Mouse (Mus musculus) intestine, embryonic 14.5 days (tissue): ENCODE results near the gene Taf1c. TPM values are rescaled to one million over a fixed set of nuclear protein-coding genes. Genes with fewer than 3 reads are reported as not detected.
A peak's percentile ranks its signal among the peaks of the same experiment; 100 is the strongest.

Experiments used
- ATAC-seq: fragments of 200-750 bp; cut with Nextera tagmentation; replicated peaks from 2 replicates; pipeline ENCODE4 v1.8.0; 2017; ENCODE audit warnings: low read depth, moderate number of reproducible peaks, moderate TSS enrichment, moderate library complexity; ENCODE audit not compliant: low FRiP score, low TSS enrichment
- DNase-seq: peaks from one replicate; pipeline ENCODE4 v3.0.0-alpha.2; 2018; ENCODE audit warnings: low spot score
- H3K27ac ChIP-seq: fragments of 300-500 bp; sonication (generic); 2 replicates; pipeline ENCODE4 v1.5.1; 2014; ENCODE audit warnings: low read depth, mild to moderate bottlenecking, control low read depth
- H3K27me3 ChIP-seq: fragments of 300-500 bp; sonication (generic); replicated peaks from 2 replicates; pipeline ENCODE4 v1.6.1; 2014; ENCODE audit warnings: low read length, control low read depth; ENCODE audit not compliant: control insufficient read depth, insufficient read depth
- H3K36me3 ChIP-seq: fragments of 300-500 bp; sonication (generic); 2 replicates; pipeline ENCODE4 v1.6.1; 2014; ENCODE audit warnings: low read length, control low read depth; ENCODE audit not compliant: control insufficient read depth, insufficient read depth
- H3K4me1 ChIP-seq: fragments of 300-500 bp; sonication (generic); replicated peaks from 2 replicates; pipeline ENCODE4 v1.6.1; 2014; ENCODE audit warnings: low read length, control low read depth, mixed read lengths; ENCODE audit not compliant: control insufficient read depth, insufficient read depth
- H3K4me2 ChIP-seq: fragments of 300-500 bp; sonication (generic); 2 replicates; pipeline ENCODE4 v1.6.1; 2014; ENCODE audit warnings: low read length
- H3K4me3 ChIP-seq: fragments of 300-500 bp; sonication (generic); 2 replicates; pipeline ENCODE4 v1.5.1; 2014; ENCODE audit warnings: low read depth, low read length, control low read depth, mixed read lengths
- H3K9ac ChIP-seq: fragments of 300-500 bp; sonication (generic); 2 replicates; pipeline ENCODE4 v1.6.1; 2014; ENCODE audit warnings: mild to moderate bottlenecking, low read length
- H3K9me3 ChIP-seq: fragments of 300-500 bp; sonication (generic); 2 replicates; pipeline ENCODE4 v1.6.1; 2016; ENCODE audit warnings: low read length, control low read depth; ENCODE audit not compliant: control insufficient read depth
- WGBS: fragments of 180-500 bp; shearing (Covaris S2); extraction: QIAGEN DNeasy Blood & Tissue Kit; methylation state at CpG from one replicate; pipeline ENCODE4 v1.1.7; 2014; 5-methylcytosine and 5-hydroxymethylcytosine counted together
- polyA plus RNA-seq: library from polyadenylated mRNA; unstranded; fragments of >200 nt; fragmentation: Nextera tagmentation; extraction: Ambion mirVana; gene quantifications from 2 replicates; pipeline ENCODE4 v1.2.1, GENCODE M21; 2014

Taf1c gene
- polyA plus RNA-seq, 1 experiment from 2014 or later: 12.6 TPM

DNA sequence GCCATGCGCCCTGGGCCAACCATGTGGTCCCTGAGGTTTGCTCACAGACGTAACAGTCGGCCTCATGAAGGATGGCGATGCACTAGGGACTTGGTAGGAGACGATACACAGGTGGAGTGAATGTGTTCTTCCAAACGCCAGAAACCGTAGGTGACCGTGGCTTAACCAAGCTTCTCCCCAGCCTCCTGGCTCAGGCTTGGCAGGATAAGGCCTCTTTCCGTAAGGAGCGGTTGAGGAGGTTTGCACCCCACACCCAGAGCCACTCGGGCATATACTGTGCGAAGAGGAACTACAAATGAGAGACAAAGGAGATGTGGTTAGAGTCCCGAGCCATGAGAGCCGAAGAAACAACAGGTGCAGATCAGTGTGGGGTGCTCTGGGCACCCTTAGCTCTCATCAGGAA lies 41.2 kb downstream of the Taf1c start:
- no peak for DNase-seq
- Histone ChIP-seq H3K4me3 (no peak overlapping the region), H3K36me3 (peaks cover 44% of the 10 kb centered on the region), H3K9me3 (no peaks in the 10 kb centered on the region), H3K4me2 (no peak overlapping the region), H3K4me1 (0 out of 2 replicates have a peak, but pooled peaks cover 5% of the 10 kb centered on the region), H3K27ac (no peak overlapping the region), H3K27me3 (no peaks in the 10 kb centered on the region), H3K9ac (no peak overlapping the region)
- WGBS: 90% methylated on average over 14 of the region's 14 CpGs
- no peak for ATAC-seq

DNA sequence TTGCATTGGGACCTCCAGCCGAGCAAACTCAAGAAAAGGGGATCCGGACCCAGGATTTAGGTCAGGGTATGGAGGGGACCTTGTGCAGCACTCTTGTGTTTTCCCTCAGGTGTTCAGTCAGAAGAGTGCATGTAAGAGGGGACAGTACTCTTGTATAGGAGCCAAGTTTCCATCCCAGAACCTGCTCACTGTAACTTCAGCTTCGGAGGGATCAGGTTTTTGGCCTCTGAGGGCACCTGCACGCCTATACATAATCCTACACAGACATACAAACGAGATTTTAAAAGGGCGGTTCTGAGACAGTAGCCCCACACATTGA lies 45.7 kb downstream of the Taf1c start:
- H3K9ac ChIP-seq: no peak overlapping the region
- 94% methylated on average over 6 of the region's 6 CpGs for WGBS

DNA sequence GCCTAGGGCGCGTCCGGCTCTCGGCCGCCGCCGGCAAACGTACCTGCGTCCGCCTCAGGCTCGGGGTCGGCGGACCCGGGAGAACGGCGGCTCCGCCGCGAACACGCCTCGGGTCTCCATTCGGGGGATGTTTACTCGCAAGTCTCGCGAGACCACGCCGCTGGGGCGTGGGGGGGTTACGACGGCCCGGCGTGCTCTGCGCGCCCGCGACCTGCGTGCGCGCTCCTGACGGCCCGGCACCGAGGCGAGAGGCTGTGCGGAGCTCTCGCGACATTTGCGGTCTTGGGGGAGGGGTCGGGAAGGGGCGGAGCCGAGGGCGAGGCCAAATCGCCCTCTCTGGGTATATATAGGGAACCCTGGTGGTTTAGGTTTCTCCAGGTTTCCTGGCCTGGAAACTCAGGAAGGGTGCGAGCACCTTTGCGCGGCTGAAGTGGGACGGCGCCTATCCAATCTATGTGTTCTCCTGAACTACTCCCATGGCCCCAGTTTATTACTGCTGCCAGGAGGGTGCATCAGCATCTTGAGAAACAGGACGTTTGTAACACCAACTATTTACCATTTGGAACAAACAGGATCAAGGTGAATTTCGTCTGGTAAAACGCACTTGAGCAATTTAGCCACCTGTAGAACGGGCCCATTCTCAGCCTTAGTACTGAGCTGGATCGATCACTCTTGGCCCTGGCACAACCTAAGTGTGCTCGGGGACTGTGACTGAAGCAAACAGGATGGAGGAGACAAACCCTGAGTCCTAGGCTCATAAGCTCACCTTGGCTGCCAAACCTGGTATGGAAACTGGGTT lies 46.2 kb downstream of the Taf1c start, which contains the start of gene Mbtps1:
Gene Mbtps1 (minus strand): TSS at position 133 of the 799 bp plus-strand sequence.
- H3K9me3 ChIP-seq: no peaks in the 10 kb centered on the region
- ATAC-seq (peak; percentile 94), DNase-seq (peak; percentile 100)
- H3K4me1 ChIP-seq: peaks cover 18% of the 10 kb centered on the region
- H3K36me3 ChIP-seq: peaks cover 16% of the 10 kb centered on the region
- H3K9ac ChIP-seq: peak within 1 kb of the TSS; percentile 88
- H3K27me3 ChIP-seq: no peaks in the 10 kb centered on the region
- 6% methylated on average over 58 of the region's 63 CpGs for WGBS
- peak within 1 kb of the TSS; percentile 85 for H3K27ac ChIP-seq
- H3K4me3 ChIP-seq: peak within 1 kb of the TSS; percentile 71
- peak within 1 kb of the TSS; percentile 85 for H3K4me2 ChIP-seq

More for the DNA sequence above, 45.7 kb downstream of the Taf1c start:
- Histone ChIP-seq H3K4me1 (peaks cover 18% of the 10 kb centered on the region), H3K27me3 (no peaks in the 10 kb centered on the region), H3K4me3 (no peak overlapping the region), H3K27ac (peak overlapping the region; percentile 44; the same call in 1 of the 2 replicates), H3K4me2 (peak overlapping the region; percentile 59), H3K36me3 (peaks cover 21% of the 10 kb centered on the region), H3K9me3 (no peaks in the 10 kb centered on the region)
- DNase-seq: no peak
- ATAC-seq: no peak

DNA sequence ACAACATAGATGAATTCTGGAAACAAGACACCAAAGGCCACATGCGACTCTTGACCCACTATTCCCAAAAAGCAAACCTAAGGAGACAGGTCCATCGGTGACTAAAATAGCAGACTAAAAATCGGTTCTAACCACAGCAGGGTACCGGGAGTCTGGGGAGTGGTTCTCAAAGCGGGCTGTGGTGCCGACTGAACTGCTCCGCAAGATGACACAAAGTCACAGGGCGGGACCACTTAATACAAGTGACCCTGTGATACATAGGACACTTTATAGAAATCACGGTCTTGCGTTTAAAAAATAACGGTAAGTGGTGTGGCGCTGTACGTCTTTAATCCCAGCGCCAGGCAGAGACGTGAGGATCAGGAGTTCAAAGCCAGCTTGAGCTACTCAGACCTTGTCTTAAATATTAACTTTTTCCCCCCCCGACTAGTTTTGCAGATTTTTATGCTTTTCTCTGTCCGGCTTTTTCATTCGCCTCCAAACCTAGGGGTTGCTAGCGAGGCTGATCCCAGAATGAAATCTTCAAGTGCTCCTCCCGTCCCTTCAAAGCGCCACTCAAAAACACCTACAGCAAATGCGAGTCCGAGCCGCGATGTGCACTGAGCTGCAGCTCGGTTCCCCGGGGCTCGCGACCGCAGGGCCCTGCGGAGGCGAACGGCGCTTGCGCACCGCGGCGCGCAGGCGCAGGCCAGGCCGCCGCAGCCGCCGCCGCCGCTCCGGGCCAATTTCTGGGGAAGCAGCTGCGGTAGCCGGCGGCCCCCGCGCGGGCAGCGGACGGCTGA lies 47.0 kb downstream of the Taf1c start:
- peak; percentile 92 for ATAC-seq
- Histone ChIP-seq H3K27me3 (no peaks in the 10 kb centered on the region), H3K9me3 (no peaks in the 10 kb centered on the region), H3K4me3 (peak overlapping the region; percentile 71), H3K4me2 (peak overlapping the region; percentile 85), H3K4me1 (peaks cover 22% of the 10 kb centered on the region), H3K27ac (peak overlapping the region; percentile 85), H3K9ac (peak overlapping the region; percentile 88), H3K36me3 (peaks cover 8% of the 10 kb centered on the region)
- peak; percentile 60 for DNase-seq
- WGBS: 1% methylated on average over 55 of the region's 55 CpGs

DNA sequence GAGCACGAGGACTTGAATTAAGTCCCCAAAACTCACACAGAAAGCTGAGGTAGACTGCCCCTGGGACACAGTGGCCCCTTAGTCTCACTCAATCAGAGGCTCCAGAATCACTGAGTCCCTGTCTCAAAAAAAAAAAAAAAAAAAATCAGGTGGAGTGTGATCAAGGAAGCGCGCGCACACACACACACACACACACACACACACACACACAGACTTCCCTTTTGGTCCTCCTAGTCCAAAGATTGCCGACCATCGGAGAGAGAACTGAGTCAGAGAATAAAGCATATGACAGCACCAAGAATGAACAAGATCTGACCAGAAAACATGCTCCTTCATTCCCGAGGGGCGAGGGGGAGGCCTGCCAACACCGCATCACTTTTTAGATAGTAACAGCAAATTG lies 47.9 kb downstream of the Taf1c start:
- Histone ChIP-seq H3K36me3 (no peaks in the 10 kb centered on the region), H3K4me1 (peaks cover 30% of the 10 kb centered on the region), H3K27me3 (no peaks in the 10 kb centered on the region), H3K9me3 (no peaks in the 10 kb centered on the region), H3K27ac (no peak overlapping the region), H3K4me2 (peak overlapping the region; percentile 85), H3K9ac (peak overlapping the region; percentile 88), H3K4me3 (peak overlapping the region; percentile 71; the same call in 1 of the 2 replicates)
- ATAC-seq (no peak), DNase-seq (no peak)
- WGBS: 73% methylated on average over 9 of the region's 9 CpGs

DNA sequence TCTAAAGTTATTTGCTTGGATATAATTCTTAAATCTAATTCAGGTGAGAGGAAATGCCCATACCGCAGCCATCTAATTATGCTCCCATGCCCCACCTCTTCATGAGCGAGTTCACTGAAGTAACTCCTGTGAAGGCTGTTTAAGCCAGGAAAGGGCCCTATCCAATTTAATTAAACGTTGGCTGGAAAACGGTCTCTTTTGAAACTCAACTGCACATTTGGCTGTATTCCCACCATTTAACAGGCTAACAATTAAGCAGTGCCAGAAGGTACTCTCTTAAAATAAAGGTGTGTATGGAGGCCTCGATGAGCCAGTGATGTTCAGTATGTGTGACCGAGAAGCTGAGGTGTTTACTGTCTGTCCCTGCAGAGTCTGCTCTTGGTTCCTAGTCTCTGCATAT lies 49.2 kb downstream of the Taf1c start:
- ATAC-seq: no peak
- no peak overlapping the region for H3K4me3 ChIP-seq
- H3K36me3 ChIP-seq: no peaks in the 10 kb centered on the region
- H3K9me3 ChIP-seq: no peaks in the 10 kb centered on the region
- H3K27ac ChIP-seq: no peak overlapping the region
- peaks cover 30% of the 10 kb centered on the region for H3K4me1 ChIP-seq
- no peak overlapping the region for H3K4me2 ChIP-seq
- 88% methylated on average over 6 of the region's 6 CpGs for WGBS
- H3K9ac ChIP-seq: no peak overlapping the region
- no peaks in the 10 kb centered on the region for H3K27me3 ChIP-seq
- no peak for DNase-seq

DNA sequence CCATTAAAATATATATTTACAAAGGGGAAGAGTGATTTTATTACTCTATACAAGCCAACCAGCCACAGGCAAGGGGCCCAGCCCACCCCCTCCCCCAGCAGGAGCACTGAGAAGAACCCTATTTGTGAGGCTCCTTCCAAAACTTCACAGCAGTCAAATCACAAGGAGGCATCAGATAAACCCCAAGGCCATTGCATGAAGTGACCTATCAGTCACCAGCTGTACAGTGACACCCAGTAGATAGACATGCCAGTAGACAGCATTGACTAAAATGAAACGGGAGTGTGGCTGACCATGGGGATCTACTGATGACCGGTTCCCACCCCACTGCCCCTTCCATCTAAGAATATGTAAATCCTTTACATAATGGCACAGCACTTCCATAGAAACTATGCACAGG lies 52.1 kb downstream of the Taf1c start:
- no peaks in the 10 kb centered on the region for H3K9me3 ChIP-seq
- H3K36me3 ChIP-seq: peaks cover 8% of the 10 kb centered on the region; the same call in 1 of the 2 replicates
- no peak overlapping the region for H3K9ac ChIP-seq
- WGBS: 74% methylated on average over 2 of the region's 2 CpGs
- H3K4me3 ChIP-seq: no peak overlapping the region
- DNase-seq: no peak
- no peaks in the 10 kb centered on the region for H3K27me3 ChIP-seq
- peaks cover 25% of the 10 kb centered on the region for H3K4me1 ChIP-seq
- H3K4me2 ChIP-seq: no peak overlapping the region
- no peak overlapping the region for H3K27ac ChIP-seq
- ATAC-seq: no peak

DNA sequence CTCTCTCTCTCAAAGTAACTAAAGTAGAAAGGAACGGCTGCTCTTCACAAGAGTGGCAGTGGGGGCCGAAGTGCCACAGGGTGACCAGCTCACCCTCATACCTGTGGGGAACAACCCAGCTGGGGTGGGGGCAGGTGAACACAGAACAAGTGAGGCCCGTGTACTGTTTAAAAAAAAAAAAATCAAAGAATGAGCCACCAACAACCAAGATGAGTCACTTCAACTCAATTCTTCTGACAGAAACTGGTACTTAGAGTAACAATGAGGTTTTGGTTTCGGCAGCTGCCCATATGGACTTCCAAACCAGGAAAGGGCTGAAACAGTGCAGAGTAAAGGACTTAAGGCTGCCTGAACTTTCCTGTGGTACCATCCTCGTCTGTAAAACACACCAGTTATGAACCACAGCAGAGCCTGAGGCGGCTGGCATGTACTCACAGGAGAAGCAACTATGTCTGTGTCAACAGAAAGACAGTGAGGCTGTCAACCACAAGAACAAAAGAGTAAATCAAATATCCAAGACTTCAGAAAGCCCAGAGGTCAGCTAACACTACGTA lies 56.4 kb downstream of the Taf1c start:
- WGBS: 66% methylated on average over 7 of the region's 7 CpGs
- Histone ChIP-seq H3K36me3 (peaks cover 45% of the 10 kb centered on the region), H3K4me3 (no peak overlapping the region), H3K27me3 (no peaks in the 10 kb centered on the region), H3K9ac (no peak overlapping the region), H3K27ac (no peak overlapping the region), H3K4me2 (no peak overlapping the region), H3K4me1 (peaks cover 12% of the 10 kb centered on the region), H3K9me3 (no peaks in the 10 kb centered on the region)
- no peak for ATAC-seq
- no peak for DNase-seq
